Mouse (Mus musculus) B cell, adult 67 days (primary cell): ENCODE measurements around the gene Prdx4. TPM values are rescaled to one million over a fixed set of nuclear protein-coding genes. Genes with fewer than 3 reads are reported as not detected.

Experiments used
- total RNA-seq, 2 experiments: library from RNA; stranded (reverse); gene quantifications; 4 replicates each; pipeline ENCODE4 v1.2.4; 2023

The Prdx4 gene
- total RNA-seq, result 10 to 100 TPM; 15.2 to 17.6 TPM

GRCm38 (mm10) chrX:155340654-155341053, at the start of gene Prdx4:
TSS of gene Prdx4 (minus strand) at chrX:155340754.

Other genes starting within 250 kb of the Prdx4 start
- gene Magea2, start 247.1 kb downstream of the Prdx4 start, total RNA-seq, result not detected
- not detected for gene Cldn34b2, start 212.3 kb downstream of the Prdx4 start, total RNA-seq
- 100 to 1,000 TPM; 280 to 331 TPM for gene Sat1, start 124.3 kb downstream of the Prdx4 start, total RNA-seq
- gene Acot9, start 78.3 kb downstream of the Prdx4 start, total RNA-seq, result 10 to 100 TPM; 22.4 to 27.6 TPM